Mouse (Mus musculus) central nervous system, embryonic 11.5 days (tissue): Measurements from ENCODE around the gene 2310057M21Rik. TPM values are rescaled to one million over a fixed set of nuclear protein-coding genes. Genes with fewer than 3 reads are reported as not detected.

Experiments used
- polyA plus RNA-seq: library from polyadenylated mRNA; depleted of rRNA; stranded (reverse); fragments of >200 nt; gene quantifications from 2 replicates; pipeline ENCODE4 v1.2.3, GENCODE M21; 2012; rRNA removed

Gene 2310057M21Rik
- polyA plus RNA-seq, result 12.4 and 16.5 TPM in 2 replicates

DNA sequence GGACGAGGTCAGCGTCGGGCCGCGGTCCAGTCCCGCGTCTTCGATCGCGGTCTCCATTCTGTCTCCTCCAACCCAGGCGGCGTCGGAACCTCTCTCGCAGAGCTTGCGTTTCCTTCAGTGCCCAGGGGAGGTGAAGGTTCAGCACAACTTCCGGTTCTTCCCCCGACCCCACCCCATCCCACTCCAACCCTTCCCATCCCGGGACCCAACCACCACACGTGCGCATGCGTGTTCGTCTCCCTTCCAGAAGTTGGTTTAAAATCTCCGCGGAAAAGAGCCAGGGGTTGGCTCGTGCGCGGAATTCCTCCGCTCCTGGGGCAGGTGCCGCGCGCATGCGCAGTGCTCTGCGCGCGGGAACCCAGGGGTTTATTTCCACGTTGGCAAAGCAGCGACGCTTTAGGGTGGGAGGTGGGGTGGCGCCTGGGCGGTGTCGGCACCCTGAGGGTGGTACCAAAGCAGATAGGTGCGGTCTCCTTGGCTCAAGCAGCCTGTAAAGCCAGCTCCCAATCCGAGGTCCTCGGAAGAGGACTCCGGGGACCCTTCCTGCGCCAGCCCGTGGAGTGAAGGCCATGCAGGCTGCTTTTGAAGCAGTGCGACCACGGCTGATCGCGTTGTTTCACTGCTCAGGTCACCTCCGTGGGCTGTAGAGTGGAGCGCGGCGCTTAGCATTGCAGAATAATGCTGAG lies at the start of gene 2310057M21Rik:
2310057M21Rik (minus strand) TSS at position 145 of the 686 bp plus-strand sequence.

DNA sequence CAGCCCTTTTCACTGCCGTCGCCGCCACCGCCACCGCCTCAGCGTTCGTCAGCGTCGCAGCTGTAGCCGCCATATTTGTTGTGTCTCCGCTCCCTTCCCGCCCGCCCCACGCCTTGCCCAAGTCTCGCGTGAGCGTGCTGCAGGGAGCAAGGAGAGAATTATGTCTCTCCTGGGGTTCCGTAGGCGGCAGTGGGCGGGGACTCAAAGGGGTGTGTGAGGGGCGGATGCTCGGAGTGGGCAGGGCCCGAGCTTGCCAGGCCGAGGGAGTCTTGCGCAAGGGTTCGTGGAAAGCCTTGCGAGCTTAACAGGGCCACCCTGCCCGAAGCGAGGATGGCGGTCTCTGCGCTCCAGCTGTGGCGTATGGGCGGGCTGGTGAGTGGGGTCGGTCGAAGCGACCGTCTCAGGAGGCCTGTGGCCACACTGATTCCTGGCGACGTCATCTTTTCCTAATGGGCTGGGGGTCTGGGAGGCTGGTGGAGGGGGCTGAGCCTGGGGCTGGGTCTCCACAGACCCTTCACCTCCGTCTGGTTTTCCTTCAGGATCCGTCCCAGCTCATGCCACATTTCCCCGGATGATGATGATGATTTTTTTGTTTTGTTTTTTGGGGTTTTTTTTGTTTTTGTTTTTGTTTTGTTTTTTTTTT lies 48.0 kb upstream of the 2310057M21Rik start, which contains the start of the genes Ikzf5 and Acadsb:
Ikzf5 (minus strand) TSS at position 106 of the 643 bp plus-strand sequence.
Acadsb (plus strand) TSS at position 186 of the 643 bp plus-strand sequence.

DNA sequence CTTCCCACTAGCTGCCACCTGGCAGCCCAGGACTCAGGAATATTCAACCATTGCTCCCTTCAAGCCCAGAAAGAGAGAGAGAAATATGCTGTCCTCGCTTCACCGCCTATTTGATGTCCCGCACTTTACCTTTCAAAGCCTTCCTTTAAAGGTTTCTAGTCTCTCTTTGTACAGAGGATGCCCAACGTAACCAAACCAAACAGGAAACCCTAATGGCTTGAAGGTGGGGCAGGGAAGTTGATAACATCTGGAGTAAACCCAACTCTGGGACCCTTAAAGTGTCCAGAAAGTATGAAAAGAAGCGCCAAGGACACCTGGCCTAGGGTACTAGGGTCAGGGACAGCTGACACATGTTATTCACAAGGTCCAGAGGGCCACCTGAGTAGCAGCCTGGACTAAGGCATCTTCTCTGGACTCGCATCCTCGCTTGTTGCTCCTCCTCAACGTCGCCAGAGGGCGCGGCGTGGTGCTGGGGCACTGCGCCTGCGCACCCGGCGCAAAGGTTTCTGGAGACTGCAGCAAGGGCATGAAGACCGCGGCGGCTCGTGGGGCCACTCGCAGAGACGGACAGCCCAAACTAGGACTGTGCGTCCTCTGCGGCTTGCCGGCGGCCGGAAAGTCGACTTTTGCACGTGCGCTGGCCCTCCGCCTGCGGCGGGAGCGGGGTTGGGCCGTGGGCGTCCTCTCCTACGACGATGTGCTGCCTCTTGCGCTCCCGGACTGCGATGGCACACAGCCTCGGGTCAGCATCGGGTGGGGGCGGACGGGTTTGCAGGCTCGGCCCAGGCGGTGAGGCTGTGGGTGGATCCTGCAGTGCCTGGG lies 8.3 kb upstream of the 2310057M21Rik start, which contains the start of gene Pstk:
Pstk (plus strand) TSS at position 494 of the 822 bp plus-strand sequence.

DNA sequence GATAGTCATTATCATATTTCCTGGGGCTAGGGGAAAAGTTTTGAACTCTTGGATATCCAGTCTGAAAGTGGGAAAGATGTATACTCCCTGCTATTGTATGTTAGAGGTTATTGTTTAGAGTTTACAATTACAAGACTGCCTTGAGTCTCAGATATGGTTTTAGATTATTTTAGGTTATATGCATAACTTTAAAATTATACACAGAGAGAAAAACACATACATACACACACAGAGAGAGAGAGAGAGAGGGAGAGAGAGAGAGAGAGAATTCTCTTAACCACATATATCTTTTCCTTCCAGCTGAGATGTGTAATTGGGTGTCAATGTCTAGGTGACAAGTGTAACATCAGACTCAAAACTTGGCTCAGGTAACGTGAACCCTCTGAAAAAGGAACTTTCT lies 29.0 kb downstream of the 2310057M21Rik start, which contains the start of gene Fam24a:
Fam24a (plus strand) TSS at position 301 of the 400 bp plus-strand sequence.

DNA sequence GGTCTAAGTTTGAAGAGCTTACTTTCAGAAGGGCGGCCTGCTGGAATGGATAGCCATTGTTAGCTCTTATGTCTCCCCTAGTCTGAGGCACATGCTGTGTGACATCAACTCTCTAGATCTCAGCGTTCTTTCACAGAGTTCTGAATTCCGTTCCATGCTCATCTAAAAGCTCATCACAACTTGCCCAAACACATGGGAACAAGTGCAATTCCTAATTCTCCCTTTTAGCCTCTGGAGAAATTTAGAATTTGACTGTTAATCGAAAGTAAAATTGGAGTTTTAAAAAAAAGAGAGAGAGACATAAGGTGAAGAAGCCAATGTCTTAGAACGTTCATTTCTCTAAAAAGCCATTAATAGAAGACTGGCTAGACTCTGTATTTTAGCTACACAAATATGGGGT lies 33.1 kb downstream of the 2310057M21Rik start, which contains the start of gene Fam24b:
Fam24b (minus strand) TSS at position 101 of the 400 bp plus-strand sequence.

DNA sequence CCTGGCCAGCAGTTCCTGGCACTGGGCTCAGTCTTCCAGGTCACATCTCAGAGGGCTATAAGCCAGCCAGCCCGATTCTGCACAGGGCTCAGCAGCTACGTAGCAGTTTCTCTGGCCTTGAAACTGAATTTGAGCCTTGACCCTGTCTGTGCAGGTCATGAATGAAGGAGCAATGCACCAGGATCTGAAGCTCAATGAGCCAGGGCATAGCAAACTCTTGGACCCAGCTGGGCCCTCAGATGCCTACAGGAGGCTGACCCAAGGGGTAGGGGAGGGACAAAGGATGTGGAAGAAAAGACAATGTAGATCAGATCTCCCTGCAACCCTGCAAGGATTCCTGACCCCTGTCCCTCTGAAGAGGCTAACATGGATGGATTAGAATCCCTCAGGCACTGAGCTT lies 40.4 kb downstream of the 2310057M21Rik start, which contains the start of gene Cuzd1:
Cuzd1 (minus strand) TSS at position 101 of the 400 bp plus-strand sequence.

Other genes with a start within 250 kb of the 2310057M21Rik start
- not detected in 2 replicates for gene 4933402N03Rik, start 216.4 kb downstream of the 2310057M21Rik start, polyA plus RNA-seq
- 0.01 and 0.02 TPM in 2 replicates for gene 5430419D17Rik, start 188.4 kb downstream of the 2310057M21Rik start, polyA plus RNA-seq
- 0.05 and 0.06 TPM in 2 replicates for gene Cuzd1, start 40.5 kb downstream of the 2310057M21Rik start, polyA plus RNA-seq
- 0.14 and 0.36 TPM in 2 replicates for gene Fam24b, start 33.2 kb downstream of the 2310057M21Rik start, polyA plus RNA-seq
- gene Fam24a, start 28.9 kb downstream of the 2310057M21Rik start, polyA plus RNA-seq, result not detected in 2 replicates
- gene Pstk, start 8.4 kb upstream of the 2310057M21Rik start, polyA plus RNA-seq, result 55.8 and 72.8 TPM in 2 replicates
- 21.9 and 30.7 TPM in 2 replicates for gene Ikzf5, start 47.8 kb upstream of the 2310057M21Rik start, polyA plus RNA-seq
- gene Acadsb, start 47.8 kb upstream of the 2310057M21Rik start, polyA plus RNA-seq, result 19.4 and 25.1 TPM in 2 replicates
- gene Hmx3, start 180.1 kb upstream of the 2310057M21Rik start, polyA plus RNA-seq, result 0.84 and 1.4 TPM in 2 replicates
- 0.38 and 1.0 TPM in 2 replicates for gene Hmx2, start 186.0 kb upstream of the 2310057M21Rik start, polyA plus RNA-seq
- gene Bub3, start 197.5 kb upstream of the 2310057M21Rik start, polyA plus RNA-seq, result 161 and 210 TPM in 2 replicates